Mouse (Mus musculus) heart, postnatal 25 days (tissue): ENCODE measurements around the gene Hrh1. TPM values are rescaled to one million over a fixed set of nuclear protein-coding genes. Genes with fewer than 3 reads are reported as not detected.
"Not testable (repeated sequence)": the region's sequence is repeated elsewhere in the genome, so short reads cannot be mapped to it uniquely, and the experiment has no call there.

ENCODE experiments used
- DNase-seq: peaks from one replicate; pipeline ENCODE4 v3.0.0; 2022; ENCODE audit warnings: low spot score
- intact Hi-C: fragments of 180-260 bp; cut with DNase I; formaldehyde crosslinking; loops from one replicate; pipeline ENCODE4 v1.15.1; 2025
- total RNA-seq, 2 experiments: library from RNA; stranded (reverse); gene quantifications; 2 replicates each; pipeline ENCODE4 v1.2.3; 2021

The Hrh1 gene
- total RNA-seq, 2 experiments from 2014 or later = 0.29 to 0.42 TPM

- intact Hi-C loops = no loop called here
- DNase-seq = no peak
Measured at GRCm38 (mm10) chr6:114456255-114457042, 58.7 kb downstream of the Hrh1 start.

DNA sequence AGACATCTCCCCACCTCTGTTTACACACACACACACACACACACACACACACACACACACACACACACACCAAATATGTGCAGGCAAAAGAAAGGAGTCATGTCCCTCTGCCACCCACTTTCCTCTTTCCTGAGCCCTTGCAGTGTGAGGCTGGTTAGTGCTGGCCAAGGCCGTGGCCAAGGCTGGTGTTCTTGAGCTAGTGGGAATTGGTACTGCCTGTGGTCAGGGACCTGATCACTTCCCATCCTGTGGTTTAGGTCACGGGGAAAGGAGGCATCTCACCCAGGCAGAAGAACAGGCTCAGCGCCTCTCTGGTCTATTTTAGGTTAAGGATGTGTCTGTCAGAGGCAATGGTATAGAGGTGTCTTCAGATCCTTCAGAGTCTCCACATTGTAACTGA lies 59.6 kb downstream of the Hrh1 start:
- intact Hi-C loops = no loop called here
- no peak for DNase-seq

DNA sequence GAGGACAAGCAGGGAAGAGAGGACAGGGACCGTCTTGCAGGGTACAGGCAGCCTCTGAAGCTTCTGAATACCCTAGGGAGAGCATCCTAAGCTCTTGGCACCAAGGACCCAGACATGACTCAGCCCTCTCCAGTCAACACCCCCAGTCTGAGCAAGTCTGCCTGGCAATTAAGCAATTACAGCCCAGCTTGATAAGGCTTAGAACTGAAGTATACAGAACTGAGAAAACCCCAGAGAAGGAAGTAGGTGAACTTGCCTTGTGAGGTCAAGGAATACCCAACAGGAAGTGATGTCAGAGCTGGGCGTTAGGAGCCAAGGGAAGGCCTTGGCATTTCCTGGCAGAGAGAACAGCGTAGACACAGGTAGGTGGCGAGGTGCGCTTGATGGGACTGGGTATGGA lies 60.5 kb downstream of the Hrh1 start:
- peak; percentile 10 for DNase-seq
- intact Hi-C loops = no loop called here

DNA sequence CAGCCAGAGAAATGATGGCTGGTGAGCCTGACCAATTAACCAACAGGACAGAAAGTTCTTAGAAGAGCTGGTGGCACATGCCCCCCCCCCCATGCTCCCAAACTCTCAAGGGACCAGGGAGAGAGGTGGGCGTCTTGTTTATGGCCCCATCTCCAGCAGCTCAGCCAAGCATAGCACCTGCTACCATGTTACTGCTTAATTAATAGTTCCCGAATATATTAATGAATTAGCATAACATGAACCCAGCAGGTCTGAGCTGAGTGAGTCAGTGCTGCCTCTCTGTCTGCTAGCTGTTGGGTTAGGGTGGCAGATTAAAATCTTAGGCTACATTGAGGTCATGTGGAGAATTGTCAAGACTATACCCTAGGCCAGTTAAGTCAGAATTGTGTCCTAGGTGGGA lies 62.2 kb downstream of the Hrh1 start:
- intact Hi-C loops = loop anchor here (5.0 kb wide), 1 partner anchor 113 kb away; no protein-coding TSS in a partner anchor

DNA sequence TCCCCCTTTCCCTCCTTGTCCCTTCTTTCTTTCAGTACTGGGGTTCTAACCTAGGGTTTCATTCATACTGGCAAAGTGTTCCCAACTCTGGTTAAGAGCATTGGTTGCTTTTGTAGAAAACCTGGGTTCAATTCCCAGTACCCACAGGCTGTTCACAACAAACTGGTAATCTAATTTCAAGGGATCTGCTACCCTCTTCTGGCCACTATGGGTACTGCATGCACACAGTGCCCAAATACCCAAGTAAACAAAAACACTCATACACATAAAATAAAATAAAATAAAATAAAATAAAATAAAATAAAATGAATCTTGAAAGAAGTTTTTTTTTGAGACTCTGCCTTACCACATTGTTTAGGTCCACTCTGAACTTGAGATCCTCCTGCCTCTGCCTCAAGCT lies 63.8 kb downstream of the Hrh1 start:
- intact Hi-C loops = loop anchor here (5.0 kb wide), 1 partner anchor 114 kb away; no protein-coding TSS in a partner anchor
- no peak for DNase-seq

More for the DNA sequence above, 62.2 kb downstream of the Hrh1 start:
- DNase-seq = no peak

- no peak for DNase-seq
- intact Hi-C loops = loop anchor here (2.0 to 5.0 kb wide), 2 partner anchors 115 to 236 kb away; no protein-coding TSS in a partner anchor
Measured at GRCm38 (mm10) chr6:114462747-114463146, 65.0 kb downstream of the Hrh1 start.

DNA sequence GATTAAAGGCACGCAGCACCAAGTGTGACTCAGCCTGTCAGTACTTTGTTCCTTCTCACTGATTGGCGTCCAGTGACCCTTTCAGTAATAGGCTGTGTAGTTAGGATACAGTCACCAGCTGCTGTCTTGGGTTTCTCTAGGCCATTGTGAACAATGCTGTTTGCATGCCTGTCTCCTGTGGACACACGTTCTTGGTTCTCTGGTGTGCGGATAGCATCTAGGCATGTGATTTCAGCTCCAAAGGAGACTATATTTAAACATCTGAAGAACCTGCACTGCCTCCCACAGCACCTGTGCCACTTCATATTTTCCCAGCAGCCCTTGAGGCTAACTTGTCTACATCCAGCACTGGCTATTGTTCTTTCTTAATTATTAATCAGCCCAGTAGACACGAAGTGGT lies 75.8 kb downstream of the Hrh1 start:
- intact Hi-C loops = no loop called here
- DNase-seq = no peak

DNA sequence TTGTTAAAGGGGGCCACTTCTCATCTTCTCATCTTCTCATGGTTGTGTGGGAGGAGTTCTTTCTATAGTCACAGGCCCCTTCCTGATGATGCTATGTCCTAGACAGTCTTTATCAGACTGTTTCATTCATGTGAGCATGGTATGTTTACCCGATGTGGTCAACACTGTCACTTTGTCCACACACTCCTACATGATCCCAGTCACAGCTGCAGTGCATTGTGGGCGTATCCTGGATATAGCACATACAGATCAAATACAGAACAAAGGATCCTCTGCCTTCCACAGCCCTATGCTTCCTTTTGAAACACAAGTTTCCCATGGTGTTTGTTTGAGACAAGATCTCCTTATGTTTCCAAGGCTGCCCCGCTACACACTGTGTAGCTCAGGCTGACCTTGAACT lies 76.3 kb downstream of the Hrh1 start:
- DNase-seq = no peak
- intact Hi-C loops = no loop called here

DNA sequence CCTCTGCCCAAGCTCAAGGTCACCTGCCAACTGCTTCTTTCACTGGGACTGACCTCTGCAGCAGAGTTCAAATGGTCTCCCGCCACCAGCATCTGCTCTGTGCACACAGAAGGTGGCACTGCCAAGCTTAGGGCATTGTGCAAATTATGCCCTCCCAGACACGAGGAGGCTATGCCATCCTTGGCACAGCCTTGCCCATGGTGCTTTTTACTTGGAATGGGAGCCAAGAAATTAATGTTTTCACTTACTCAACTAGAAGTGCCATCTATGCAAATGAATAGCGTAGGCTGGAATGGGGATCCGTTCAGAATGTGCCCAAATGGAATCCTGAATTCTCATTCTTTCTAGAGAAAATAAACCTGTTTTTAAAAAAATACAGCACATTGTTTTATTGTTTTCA lies 77.2 kb downstream of the Hrh1 start:
- intact Hi-C loops = no loop called here
- no peak for DNase-seq

DNA sequence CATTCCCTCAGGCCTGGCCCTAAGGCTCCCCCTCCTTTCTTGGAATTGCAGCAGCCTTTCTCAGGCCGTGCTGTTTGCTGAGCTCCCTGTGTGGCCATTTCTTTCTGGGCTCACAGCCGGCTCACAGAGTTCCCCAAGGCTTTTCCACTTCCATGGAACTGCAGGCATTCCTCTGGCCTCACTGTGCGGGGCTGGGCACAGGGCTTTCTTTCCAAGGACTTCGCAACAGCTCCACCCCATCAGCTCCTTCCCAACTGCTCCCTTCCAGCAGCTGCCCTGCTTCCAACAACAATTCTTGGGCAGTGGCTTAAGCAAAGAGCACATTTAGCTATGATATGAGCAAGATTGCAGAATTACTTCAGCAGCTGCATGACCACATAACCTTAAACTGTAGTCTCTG lies 81.0 kb downstream of the Hrh1 start:
- peak; percentile 75 for DNase-seq
- intact Hi-C loops = no loop called here

- intact Hi-C loops = no loop called here
Measured at GRCm38 (mm10) chr6:114479644-114480410, 82.1 kb downstream of the Hrh1 start.

DNA sequence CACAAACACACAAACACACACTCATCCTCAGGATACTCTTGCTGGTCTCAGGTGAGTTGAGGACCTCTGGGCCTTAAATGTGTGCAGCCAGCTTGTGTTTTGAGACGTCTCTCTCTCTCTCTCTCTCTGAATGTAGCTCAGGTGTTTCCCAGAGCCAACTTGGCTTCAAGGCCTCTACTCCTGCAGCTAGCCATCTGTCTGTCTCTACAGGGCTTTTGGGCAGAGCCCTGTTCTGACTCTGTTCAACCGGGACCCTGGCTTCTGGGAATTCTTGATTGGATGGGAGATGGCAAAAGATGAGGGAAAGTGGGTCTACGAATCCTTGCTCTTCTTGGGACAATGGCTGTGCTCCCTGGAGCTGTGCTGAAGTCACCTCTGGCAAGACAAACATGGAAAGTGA lies 91.6 kb downstream of the Hrh1 start:
- no peak for DNase-seq
- intact Hi-C loops = no loop called here

More at GRCm38 (mm10) chr6:114479644-114480410, 82.1 kb downstream of the Hrh1 start:
- DNase-seq = no peak

GRCm38 (mm10) chr6:114492588-114492987 lies 94.9 kb downstream of the Hrh1 start:
- intact Hi-C loops, DNase-seq: not testable (repeated sequence)

- DNase-seq, intact Hi-C loops: not testable (repeated sequence)
Measured at GRCm38 (mm10) chr6:114494987-114495386, 97.3 kb downstream of the Hrh1 start.

- DNase-seq, intact Hi-C loops: not testable (repeated sequence)
Measured at GRCm38 (mm10) chr6:114514038-114514437, 116.3 kb downstream of the Hrh1 start.

GRCm38 (mm10) chr6:114528709-114529108 lies 131.0 kb downstream of the Hrh1 start:
- intact Hi-C loops = not testable (repeated sequence)
- DNase-seq = peak; percentile 10

Other genes with a start within 250 kb of the Hrh1 start
- under 1 TPM in 1 of 2 experiments, not detected in 1; 0.06 TPM for gene Slc6a1, start 115.3 kb upstream of the Hrh1 start, total RNA-seq
- 10 to 100 TPM in 1 of 2 experiments, 1 to 10 TPM in 1; 9.5 to 10.8 TPM for gene Atg7, start 245.2 kb downstream of the Hrh1 start, total RNA-seq